Mouse (Mus musculus) neural tube, embryonic 15.5 days (tissue): ENCODE measurements around the gene Olfr835. TPM values are rescaled to one million over a fixed set of nuclear protein-coding genes. Genes with fewer than 3 reads are reported as not detected.

Experiments used
- ATAC-seq: fragments of 200-750 bp; cut with Nextera tagmentation; 2 replicates; pipeline ENCODE4 v1.8.0; 2017; ENCODE audit warnings: mild to moderate bottlenecking, moderate TSS enrichment, moderate library complexity; ENCODE audit not compliant: low FRiP score
- H3K27ac ChIP-seq: fragments of 300-500 bp; sonication (generic); replicated peaks from 2 replicates; pipeline ENCODE4 v1.5.1; 2015; ENCODE audit warnings: mild to moderate bottlenecking, inconsistent platforms
- H3K27me3 ChIP-seq: fragments of 300-500 bp; sonication (generic); replicated peaks from 2 replicates; pipeline ENCODE4 v1.6.1; 2015; ENCODE audit warnings: inconsistent platforms
- H3K36me3 ChIP-seq: fragments of 300-500 bp; sonication (generic); 2 replicates; pipeline ENCODE4 v1.6.1; 2015; ENCODE audit warnings: inconsistent platforms
- H3K4me1 ChIP-seq: fragments of 300-500 bp; sonication (generic); 2 replicates; pipeline ENCODE4 v1.6.1; 2015; ENCODE audit warnings: inconsistent platforms
- H3K4me2 ChIP-seq: fragments of 300-500 bp; sonication (generic); 2 replicates; pipeline ENCODE4 v1.6.1; 2015; ENCODE audit warnings: inconsistent platforms, mild to moderate bottlenecking, moderate library complexity
- H3K4me3 ChIP-seq: fragments of 300-500 bp; sonication (generic); replicated peaks from 2 replicates; pipeline ENCODE4 v1.5.1; 2015; ENCODE audit warnings: mild to moderate bottlenecking, inconsistent platforms
- H3K9ac ChIP-seq: fragments of 300-500 bp; sonication (generic); replicated peaks from 2 replicates; pipeline ENCODE4 v1.6.1; 2015; ENCODE audit warnings: mild to moderate bottlenecking, inconsistent platforms
- H3K9me3 ChIP-seq: fragments of 300-500 bp; sonication (generic); replicated peaks from 2 replicates; pipeline ENCODE4 v1.6.1; 2016; ENCODE audit warnings: inconsistent platforms
- WGBS: fragments of 180-500 bp; shearing (Covaris S2); methylation state at CpG from one replicate; pipeline ENCODE4 v1.1.7; 2015; ENCODE audit warnings: mixed read lengths; 5-methylcytosine and 5-hydroxymethylcytosine counted together
- polyA plus RNA-seq: library from polyadenylated mRNA; unstranded; fragments of >200 nt; fragmentation: Nextera tagmentation; extraction: Ambion mirVana; gene quantifications from 2 replicates; pipeline ENCODE4 v1.2.1, GENCODE M21; 2015

The Olfr835 gene
- polyA plus RNA-seq, result not detected in 2 replicates

GRCm38 (mm10) chr9:19032435-19032834, at the start of gene Olfr835:
Olfr835 (plus strand) TSS chr9:19032735.
- Histone ChIP-seq H3K4me3 (no peak within 1 kb of the TSS), H3K9ac (no peak within 1 kb of the TSS), H3K4me1 (no peaks in the 10 kb centered on the region), H3K27me3 (no peaks in the 10 kb centered on the region), H3K27ac (no peak within 1 kb of the TSS), H3K36me3 (no peaks in the 10 kb centered on the region), H3K9me3 (no peaks in the 10 kb centered on the region), H3K4me2 (no peak within 1 kb of the TSS)
- ATAC-seq, result no peak
- WGBS, result 56% methylated on average over 1 of the region's 1 CpGs

GRCm38 (mm10) chr9:18987690-18988089, 44.8 kb upstream of the Olfr835 start, which contains the start of gene Olfr834:
Olfr834 (plus strand) TSS chr9:18987990.
- no peak within 1 kb of the TSS for H3K4me2 ChIP-seq
- WGBS, result 87% methylated on average over 3 of the region's 3 CpGs
- no peak within 1 kb of the TSS for H3K4me3 ChIP-seq
- H3K36me3 ChIP-seq, result no peaks in the 10 kb centered on the region
- no peak within 1 kb of the TSS for H3K27ac ChIP-seq
- H3K9me3 ChIP-seq, result 0 out of 2 replicates have a peak, but pooled peaks cover 6% of the 10 kb centered on the region
- no peak within 1 kb of the TSS for H3K9ac ChIP-seq
- H3K4me1 ChIP-seq, result no peaks in the 10 kb centered on the region
- no peaks in the 10 kb centered on the region for H3K27me3 ChIP-seq
- no peak for ATAC-seq

GRCm38 (mm10) chr9:19084986-19085385, 52.5 kb downstream of the Olfr835 start:
- Histone ChIP-seq H3K4me3 (no peak overlapping the region), H3K4me2 (no peak overlapping the region), H3K27ac (no peak overlapping the region), H3K27me3 (no peaks in the 10 kb centered on the region), H3K36me3 (no peaks in the 10 kb centered on the region), H3K4me1 (no peaks in the 10 kb centered on the region), H3K9ac (no peak overlapping the region), H3K9me3 (no peaks in the 10 kb centered on the region)
- WGBS, result 46% methylated on average over 3 of the region's 3 CpGs
- no peak for ATAC-seq

Other genes starting within 250 kb of the Olfr835 start
- not detected in 2 replicates for gene Olfr828, start 213.2 kb upstream of the Olfr835 start, polyA plus RNA-seq
- not detected in 2 replicates for gene Olfr829, start 177.8 kb upstream of the Olfr835 start, polyA plus RNA-seq
- not detected in 2 replicates for gene Olfr830, start 158.0 kb upstream of the Olfr835 start, polyA plus RNA-seq
- gene Olfr832, start 95.6 kb upstream of the Olfr835 start, polyA plus RNA-seq, result not detected in 2 replicates
- not detected in 2 replicates for gene Olfr834, start 44.7 kb upstream of the Olfr835 start, polyA plus RNA-seq
- not detected in 2 replicates for gene Olfr836, start 87.6 kb downstream of the Olfr835 start, polyA plus RNA-seq
- gene Olfr837, start 103.6 kb downstream of the Olfr835 start, polyA plus RNA-seq, result not detected in 2 replicates
- gene Olfr839-ps1, start 144.6 kb downstream of the Olfr835 start, polyA plus RNA-seq, result not detected in 2 replicates
- gene Olfr843, start 219.3 kb downstream of the Olfr835 start, polyA plus RNA-seq, result not detected in 2 replicates